Mouse (Mus musculus): ENCODE measurements around the gene Cask.
"Not testable (repeated sequence)": the region's sequence is repeated elsewhere in the genome, so short reads cannot be mapped to it uniquely, and the experiment has no call there.

Cask gene

DNA sequence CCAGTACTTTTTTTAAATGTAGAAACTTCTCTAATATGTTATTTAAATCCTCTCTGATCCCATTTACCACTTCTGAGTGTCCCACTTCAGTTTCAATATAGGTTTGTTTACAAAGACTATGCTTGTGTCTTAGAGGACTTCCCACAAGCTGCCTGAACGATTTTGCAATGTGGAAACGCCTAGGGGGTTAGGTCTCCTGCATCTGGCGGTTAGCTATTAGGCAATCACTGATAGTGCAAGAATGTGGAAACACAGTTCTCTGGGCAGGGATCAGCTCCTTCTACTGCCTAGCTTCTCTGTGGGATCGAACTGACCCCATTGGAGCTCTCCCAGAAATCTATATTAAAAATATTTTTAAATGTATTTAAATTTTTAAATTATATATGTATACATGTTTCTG lies at the start of gene Cask:
Gene Cask (minus strand): TSS at position 83 of the 400 bp plus-strand sequence.
- no peak for DNase-seq

- no peak for DNase-seq
Measured at GRCm38 (mm10) chrX:13889976-13890375, 38.8 kb upstream of the Cask start.

DNA sequence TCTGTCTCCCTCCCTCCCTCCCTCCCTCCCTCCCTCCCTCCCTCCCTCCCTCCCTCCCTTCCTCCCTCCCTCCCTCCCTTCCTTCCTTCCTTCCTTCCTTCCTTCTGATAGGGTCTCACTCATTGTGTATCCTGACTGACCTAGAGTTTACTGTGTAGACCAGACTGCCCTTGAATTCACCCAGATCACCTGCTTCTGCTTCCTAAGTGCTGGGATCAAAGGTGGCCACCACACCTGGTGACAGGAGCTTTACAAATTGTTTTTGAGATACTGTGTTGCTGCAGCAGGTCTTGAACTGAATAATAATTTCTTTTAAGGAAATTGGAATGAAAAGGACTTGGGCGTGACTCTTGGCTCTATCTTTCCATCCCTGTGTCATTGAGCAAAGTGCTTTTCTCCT lies 33.2 kb upstream of the Cask start:
- no peak for DNase-seq

DNA sequence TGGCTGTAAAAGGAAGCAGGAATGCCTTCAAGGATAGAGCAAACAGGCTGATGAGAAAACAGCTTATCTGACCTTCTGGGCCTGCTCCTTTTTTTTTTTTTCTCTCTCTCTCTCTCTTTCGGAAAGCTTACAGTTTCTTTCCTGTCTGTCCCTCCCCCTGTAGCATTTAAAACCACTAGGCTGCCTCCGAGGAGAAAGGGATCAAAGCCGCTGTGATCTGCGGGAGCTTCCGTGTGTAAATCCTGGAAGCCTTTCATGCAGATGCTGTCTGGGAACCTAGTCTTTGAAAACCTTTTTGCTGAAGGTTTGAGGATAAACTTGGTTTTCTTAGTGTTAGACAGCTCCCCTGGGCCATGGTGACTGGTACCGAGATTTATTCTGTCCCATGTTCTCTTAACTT lies 30.8 kb upstream of the Cask start:
- DNase-seq = no peak

GRCm38 (mm10) chrX:13860145-13860544 lies 9.0 kb upstream of the Cask start:
- no peak for DNase-seq

GRCm38 (mm10) chrX:13859051-13859450 lies 7.9 kb upstream of the Cask start:
- no peak for DNase-seq

- no peak for DNase-seq
Measured at GRCm38 (mm10) chrX:13848473-13848872, 2.7 kb downstream of the Cask start.

GRCm38 (mm10) chrX:13847502-13847851 lies 3.7 kb downstream of the Cask start:
- DNase-seq = peak; percentile 1

- DNase-seq = peak; percentile 86
Measured at GRCm38 (mm10) chrX:13846653-13847501, 4.3 kb downstream of the Cask start.

- DNase-seq = peak; percentile 26
Measured at GRCm38 (mm10) chrX:13845858-13846652, 5.1 kb downstream of the Cask start.

DNA sequence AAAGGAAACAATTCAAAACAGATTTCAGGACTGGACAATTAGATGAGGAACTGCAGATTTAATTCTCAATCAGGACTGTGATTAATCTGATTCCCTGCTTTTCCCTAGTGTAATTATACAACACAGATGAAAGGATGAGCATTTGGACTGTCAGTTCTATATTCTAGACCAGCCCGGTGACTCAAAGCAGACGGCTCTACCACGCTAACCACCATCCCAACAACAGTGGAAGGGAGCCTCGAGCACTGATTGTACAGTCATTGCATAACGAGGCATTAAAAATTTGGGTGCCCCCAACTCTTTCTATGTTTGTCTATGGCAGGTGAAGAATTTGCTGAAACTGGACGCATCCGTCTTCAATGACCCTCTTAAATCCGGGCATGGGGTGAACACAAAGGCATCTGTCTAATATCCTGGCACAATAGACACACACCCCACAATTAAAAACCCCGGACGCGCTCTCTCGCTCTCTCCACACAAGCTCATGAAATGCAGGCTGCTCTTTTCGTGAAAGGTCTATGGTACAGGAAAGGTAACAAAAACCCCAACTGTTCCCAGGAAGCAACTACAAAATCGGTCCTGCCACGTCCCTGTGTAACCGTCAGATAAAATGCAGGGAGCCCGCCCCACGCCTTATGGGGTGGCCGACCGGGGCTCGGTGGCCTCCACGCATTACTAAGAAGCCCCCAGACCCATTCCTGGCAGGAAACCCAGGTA lies 5.9 kb downstream of the Cask start:
- DNase-seq = peak; percentile 4

GRCm38 (mm10) chrX:13822792-13823191 lies 28.4 kb downstream of the Cask start:
- no peak for DNase-seq

GRCm38 (mm10) chrX:13798754-13799153 lies 52.4 kb downstream of the Cask start:
- no peak for DNase-seq

DNA sequence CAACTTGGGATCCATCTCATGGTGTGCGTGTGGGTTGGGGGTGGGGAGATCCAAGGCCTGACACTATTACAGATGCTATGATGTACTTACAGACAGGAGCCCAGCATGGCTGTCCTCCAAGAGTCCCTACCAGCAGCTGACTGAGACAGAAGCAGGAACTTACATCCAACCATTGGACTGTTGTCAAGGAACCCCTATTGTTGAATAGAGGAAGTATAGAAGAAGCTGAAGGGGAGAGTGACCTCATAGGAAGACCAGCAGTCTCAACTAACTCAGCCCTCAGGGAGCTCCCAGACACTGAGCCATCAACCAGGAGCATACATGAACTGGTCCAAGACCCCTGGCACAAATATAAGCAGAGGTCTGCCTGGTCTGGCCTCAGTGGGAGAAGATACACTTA lies 85.5 kb downstream of the Cask start:
- DNase-seq = no peak

DNA sequence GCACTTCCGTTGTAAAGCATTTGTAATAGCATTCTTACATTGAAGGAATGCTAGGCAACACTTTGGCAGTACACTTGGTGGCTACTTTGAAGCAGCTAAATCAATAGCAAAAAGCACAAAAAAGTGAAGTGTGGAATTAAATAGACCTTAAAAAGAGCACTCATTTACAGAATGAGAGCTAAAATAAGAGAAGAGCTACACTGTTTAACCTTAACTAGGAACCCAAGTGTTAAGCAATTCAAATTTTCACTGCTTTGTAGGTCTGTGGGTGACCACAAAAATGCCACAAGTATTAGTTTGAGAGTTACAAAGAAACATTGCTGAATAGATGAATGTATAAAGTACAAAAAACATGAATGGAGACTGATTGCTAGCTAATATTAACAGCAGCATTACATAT lies 86.1 kb downstream of the Cask start:
- DNase-seq = no peak

- no peak for DNase-seq
Measured at GRCm38 (mm10) chrX:13757279-13758005, 93.7 kb downstream of the Cask start.

- DNase-seq = no peak
Measured at GRCm38 (mm10) chrX:13741110-13741509, 110.1 kb downstream of the Cask start.

DNA sequence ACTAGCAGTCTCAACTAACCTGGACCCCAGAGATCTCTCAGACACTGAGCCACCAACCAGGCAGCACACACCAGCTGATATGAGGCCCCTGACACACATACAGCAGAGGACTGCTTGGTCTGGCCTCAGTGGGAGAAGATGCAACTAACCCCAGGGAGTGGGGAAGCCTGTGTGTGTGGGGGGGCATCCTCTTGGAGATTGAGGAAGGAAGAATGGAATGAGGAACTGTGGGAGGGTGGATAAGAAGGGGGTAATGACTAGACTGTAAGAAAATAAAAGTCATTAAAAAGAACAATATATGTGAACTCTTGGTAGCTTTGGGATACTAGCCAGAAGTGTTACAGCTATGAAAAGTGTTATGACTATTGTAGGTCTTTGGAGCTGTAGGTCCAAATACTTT lies 120.4 kb downstream of the Cask start:
- DNase-seq = not testable (repeated sequence)

DNA sequence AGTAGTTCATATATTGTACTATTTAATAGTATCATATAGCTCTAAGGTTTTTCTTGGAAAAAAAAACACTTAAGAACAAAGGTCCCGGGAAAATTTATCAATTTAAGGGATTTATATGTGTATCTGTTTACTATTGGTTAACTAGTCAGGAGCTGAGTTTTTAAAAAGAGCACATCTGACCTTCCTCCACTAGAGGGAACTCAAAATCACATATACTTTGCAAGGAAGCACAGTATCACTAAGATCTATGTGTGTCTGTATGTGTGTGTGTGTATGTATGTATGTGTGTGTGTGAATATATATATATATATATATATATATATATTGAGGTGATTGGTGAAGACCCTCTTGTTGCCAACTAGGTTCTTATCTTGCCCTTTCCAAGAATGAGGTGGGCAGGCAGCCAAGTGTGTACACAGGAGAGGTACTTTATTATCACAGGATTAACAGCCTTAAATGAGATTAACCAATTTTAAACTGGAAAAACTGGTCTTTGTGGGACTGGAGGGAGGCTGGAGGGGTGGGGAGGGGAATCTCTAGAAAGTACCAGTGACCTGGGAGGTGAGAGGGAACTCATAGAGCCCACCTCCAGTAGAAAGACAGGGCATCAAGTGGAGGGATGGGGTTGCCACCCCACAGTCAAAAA lies 121.2 kb downstream of the Cask start:
- no peak for DNase-seq

- no peak for DNase-seq
Measured at GRCm38 (mm10) chrX:13725573-13726403, 125.4 kb downstream of the Cask start.

GRCm38 (mm10) chrX:13720296-13720829 lies 130.8 kb downstream of the Cask start:
- no peak for DNase-seq

Measured in thymus, postnatal 25 days (tissue).